Mouse (Mus musculus) liver, embryonic 11.5 days (tissue): Measurements from ENCODE around the gene Otulinl. TPM values are rescaled to one million over a fixed set of nuclear protein-coding genes. Genes with fewer than 3 reads are reported as not detected.
A peak's percentile ranks its signal among the peaks of the same experiment; 100 is the strongest.
"Not testable (repeated sequence)": the region's sequence is repeated elsewhere in the genome, so short reads cannot be mapped to it uniquely, and the experiment has no call there.

Experiments used
- ATAC-seq: fragments of 200-750 bp; cut with Nextera tagmentation; replicated peaks from 2 replicates; pipeline ENCODE4 v1.8.0; 2017; ENCODE audit warnings: moderate number of reproducible peaks, mild to moderate bottlenecking, moderate TSS enrichment, moderate library complexity; ENCODE audit not compliant: low FRiP score
- DNase-seq: peaks from one replicate; pipeline ENCODE4 v3.0.0-alpha.2; 2017; ENCODE audit warnings: low spot score
- H3K27ac ChIP-seq: fragments of 300-500 bp; sonication (generic); 2 replicates; pipeline ENCODE4 v1.5.1; 2014; ENCODE audit warnings: mild to moderate bottlenecking, low read depth, low read length, control low read depth
- H3K27me3 ChIP-seq: fragments of 300-500 bp; sonication (generic); replicated peaks from 2 replicates; pipeline ENCODE4 v1.6.1; 2014; ENCODE audit warnings: low read length, mixed read lengths; ENCODE audit not compliant: control insufficient read depth, insufficient read depth
- H3K36me3 ChIP-seq: fragments of 300-500 bp; sonication (generic); 2 replicates; pipeline ENCODE4 v1.6.1; 2014; ENCODE audit warnings: mild to moderate bottlenecking, low read length, moderate library complexity, mixed read lengths; ENCODE audit not compliant: control insufficient read depth, insufficient read depth
- H3K4me1 ChIP-seq: fragments of 300-500 bp; sonication (generic); replicated peaks from 2 replicates; pipeline ENCODE4 v1.6.1; 2014; ENCODE audit warnings: low read length, mixed read lengths; ENCODE audit not compliant: control insufficient read depth, insufficient read depth
- H3K4me2 ChIP-seq: fragments of 300-500 bp; sonication (generic); 2 replicates; pipeline ENCODE4 v1.6.1; 2014; ENCODE audit warnings: mild to moderate bottlenecking, control low read depth, moderate library complexity
- H3K4me3 ChIP-seq: fragments of 300-500 bp; sonication (generic); 2 replicates; pipeline ENCODE4 v1.5.1; 2014; ENCODE audit warnings: low read depth, low read length, control low read depth
- H3K9ac ChIP-seq: fragments of 300-500 bp; sonication (generic); 2 replicates; pipeline ENCODE4 v1.6.1; 2014; ENCODE audit warnings: low read depth, low read length, control low read depth
- H3K9me3 ChIP-seq: fragments of 300-500 bp; sonication (generic); 2 replicates; pipeline ENCODE4 v1.6.1; 2016; ENCODE audit warnings: low read length, inconsistent platforms, mixed read lengths; ENCODE audit not compliant: control insufficient read depth
- WGBS: fragments of 180-500 bp; shearing (Covaris S2); extraction: QIAGEN DNeasy Blood & Tissue Kit; methylation state at CpG from one replicate; pipeline ENCODE4 v1.1.7; 2014; 5-methylcytosine and 5-hydroxymethylcytosine counted together
- polyA plus RNA-seq: library from polyadenylated mRNA; unstranded; fragments of >200 nt; fragmentation: Nextera tagmentation; extraction: Ambion mirVana; gene quantifications from 2 replicates; pipeline ENCODE4 v1.2.1, GENCODE M21; 2014

Otulinl gene
- polyA plus RNA-seq, result 13.4 and 14.7 TPM in 2 replicates

DNA sequence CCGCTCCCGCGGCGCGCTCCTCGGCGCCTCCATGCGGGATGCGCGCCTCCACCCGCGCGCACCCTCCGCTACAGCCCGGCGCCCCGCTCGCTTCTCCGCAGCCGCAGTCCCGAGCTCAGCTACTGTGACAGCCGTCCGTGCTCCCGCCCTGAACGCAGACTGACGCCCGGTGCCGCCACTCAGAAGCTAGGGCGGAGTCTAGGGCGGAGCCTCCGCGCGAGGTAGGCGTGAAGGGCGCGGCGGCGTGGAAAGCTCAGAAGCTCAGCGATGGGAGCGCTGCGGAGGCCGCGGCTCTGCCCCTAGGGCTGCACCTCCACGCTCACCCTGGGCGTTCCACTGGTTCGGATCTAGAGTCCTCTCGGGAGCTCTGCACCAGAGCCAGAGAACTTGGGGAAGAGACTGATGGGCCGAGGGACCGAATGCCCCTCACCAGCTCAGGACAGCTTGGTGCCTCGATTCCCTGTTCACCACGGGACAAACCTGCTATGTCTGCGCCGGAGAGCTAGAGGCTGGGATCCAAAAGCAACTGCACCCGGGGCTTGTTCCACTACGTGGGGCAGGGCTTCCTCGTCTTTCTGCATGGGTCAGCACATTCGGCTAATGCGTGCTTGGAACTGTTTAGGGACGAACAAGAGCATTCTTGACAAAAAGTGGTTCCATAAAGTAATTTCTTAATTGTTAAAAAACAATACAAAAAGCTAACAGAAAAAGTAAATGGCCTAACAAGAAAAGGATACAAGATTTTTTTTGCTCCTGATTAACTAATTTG, at the start of gene Otulinl:
Gene Otulinl, minus strand, starts transcription at position 161 of the 769 bp plus-strand sequence.
- 2% methylated on average over 59 of the region's 59 CpGs for WGBS
- Histone ChIP-seq H3K36me3 (no peaks in the 10 kb centered on the region), H3K4me3 (peak within 1 kb of the TSS; percentile 70), H3K27me3 (0 out of 2 replicates have a peak, but pooled peaks cover 2% of the 10 kb centered on the region), H3K9me3 (no peaks in the 10 kb centered on the region), H3K4me2 (peak within 1 kb of the TSS; percentile 94), H3K9ac (peak within 1 kb of the TSS; percentile 63), H3K4me1 (peaks cover 8% of the 10 kb centered on the region; the same call in 1 of the 2 replicates), H3K27ac (no peak within 1 kb of the TSS)
- DNase-seq, result peak; percentile 87
- ATAC-seq, result peak; percentile 98

DNA sequence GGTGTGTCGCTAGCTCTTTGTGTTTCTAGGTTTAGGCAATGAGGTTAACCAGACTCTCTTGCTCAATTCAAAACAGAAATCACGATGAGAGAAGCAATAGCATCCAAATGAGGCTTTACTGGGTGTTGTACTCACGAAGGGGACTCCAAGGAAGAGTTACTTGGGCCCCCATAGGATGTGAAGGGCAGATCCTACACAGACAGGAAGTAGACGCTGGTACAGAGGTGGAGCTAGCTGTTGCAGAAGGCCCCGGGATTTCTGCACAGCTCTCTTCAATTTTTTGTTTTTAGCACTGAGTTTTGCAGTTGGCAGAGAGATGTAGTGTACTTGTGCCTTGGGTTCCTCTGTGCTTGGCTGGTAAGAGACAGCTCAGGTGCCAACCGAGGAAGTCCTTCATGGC, 44.8 kb upstream of the Otulinl start:
- 58% methylated on average over 6 of the region's 6 CpGs for WGBS
- DNase-seq (no peak), ATAC-seq (no peak)
- H3K4me2 ChIP-seq, result no peak overlapping the region
- no peak overlapping the region for H3K4me3 ChIP-seq
- no peaks in the 10 kb centered on the region for H3K36me3 ChIP-seq
- no peaks in the 10 kb centered on the region for H3K9me3 ChIP-seq
- peaks cover 14% of the 10 kb centered on the region for H3K4me1 ChIP-seq
- H3K9ac ChIP-seq, result no peak overlapping the region
- H3K27ac ChIP-seq, result no peak overlapping the region
- H3K27me3 ChIP-seq, result no peaks in the 10 kb centered on the region

DNA sequence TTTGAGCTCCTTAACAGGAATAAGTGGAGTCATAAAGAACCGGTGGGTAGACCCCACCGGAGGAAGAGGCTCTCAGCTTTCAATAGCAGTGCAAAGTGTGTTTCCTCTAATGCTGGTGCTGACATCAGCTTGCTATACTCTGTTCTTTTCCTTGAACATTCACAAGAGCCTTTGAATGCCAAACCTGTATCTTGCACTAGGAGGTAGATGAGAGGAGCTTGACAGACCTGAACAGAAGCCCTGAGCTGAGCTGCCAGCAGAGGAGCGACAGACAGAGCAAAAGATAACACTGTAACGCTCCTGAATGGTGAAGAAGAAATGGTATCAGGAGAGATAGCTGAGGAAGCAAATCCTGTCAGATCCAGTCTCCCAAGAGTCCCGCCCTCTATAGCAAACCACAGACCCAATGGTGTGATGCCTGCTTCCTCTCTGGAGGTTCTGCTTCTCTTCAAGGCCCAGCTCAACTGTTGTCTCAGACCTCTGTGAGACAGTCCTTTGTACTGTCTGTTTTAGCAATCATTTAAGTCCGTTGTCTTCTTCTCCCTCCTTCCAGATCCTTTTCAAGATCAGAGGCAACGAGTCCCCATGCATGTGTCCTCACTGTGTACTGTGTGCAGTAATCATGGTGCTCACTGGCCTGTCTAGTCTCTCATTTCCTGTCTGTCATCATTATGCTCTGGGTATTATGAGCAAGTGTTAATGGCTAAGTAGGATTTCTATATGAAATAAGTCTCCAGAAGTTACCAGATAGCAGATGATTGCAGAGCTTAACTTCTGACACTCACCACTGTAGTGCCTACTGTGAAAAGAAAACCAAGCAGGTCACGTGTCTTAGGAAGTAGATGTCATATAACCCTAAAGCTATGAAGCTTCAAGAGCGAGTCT, 43.7 kb upstream of the Otulinl start:
- peak overlapping the region; percentile 46 for H3K27ac ChIP-seq
- ATAC-seq, result peak; percentile 51

DNA sequence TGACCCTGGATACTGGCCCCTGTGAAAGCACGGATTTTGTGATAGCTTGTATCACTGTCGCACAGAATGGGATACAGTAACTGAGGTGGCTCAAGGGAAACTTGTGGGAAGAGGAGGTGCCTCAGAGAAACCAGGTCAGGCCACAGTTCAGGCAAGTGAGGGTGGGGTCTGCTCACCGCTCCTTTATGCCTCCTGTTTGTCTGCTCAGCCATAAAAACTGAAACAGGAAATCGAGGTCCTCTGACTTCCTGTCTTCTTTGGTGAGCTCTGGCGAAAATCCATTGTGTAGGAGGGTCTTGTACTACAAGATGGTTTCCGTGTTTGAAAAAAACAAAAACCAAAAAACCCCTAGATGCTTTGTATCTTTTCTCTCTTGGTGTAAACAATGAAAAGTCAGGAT, 42.9 kb upstream of the Otulinl start:
- H3K4me2 ChIP-seq, result peak overlapping the region; percentile 47
- DNase-seq (no peak), ATAC-seq (0 out of 2 replicates have a peak, but pooled peaks have one; percentile 39)
- peaks cover 14% of the 10 kb centered on the region for H3K4me1 ChIP-seq
- 36% methylated on average over 6 of the region's 6 CpGs for WGBS
- H3K27ac ChIP-seq, result peak overlapping the region; percentile 46; the same call in 1 of the 2 replicates
- H3K9me3 ChIP-seq, result no peaks in the 10 kb centered on the region
- no peaks in the 10 kb centered on the region for H3K36me3 ChIP-seq
- H3K27me3 ChIP-seq, result no peaks in the 10 kb centered on the region
- H3K4me3 ChIP-seq, result 0 out of 2 replicates have a peak overlapping the region, but pooled peaks have one; percentile 12
- no peak overlapping the region for H3K9ac ChIP-seq

More for the DNA sequence above, 43.7 kb upstream of the Otulinl start:
- Histone ChIP-seq H3K4me3 (no peak overlapping the region), H3K27me3 (no peaks in the 10 kb centered on the region), H3K9ac (no peak overlapping the region), H3K9me3 (no peaks in the 10 kb centered on the region), H3K4me2 (peak overlapping the region; percentile 47), H3K36me3 (no peaks in the 10 kb centered on the region), H3K4me1 (peaks cover 14% of the 10 kb centered on the region)
- 38% methylated on average over 9 of the region's 9 CpGs for WGBS
- DNase-seq, result no peak

DNA sequence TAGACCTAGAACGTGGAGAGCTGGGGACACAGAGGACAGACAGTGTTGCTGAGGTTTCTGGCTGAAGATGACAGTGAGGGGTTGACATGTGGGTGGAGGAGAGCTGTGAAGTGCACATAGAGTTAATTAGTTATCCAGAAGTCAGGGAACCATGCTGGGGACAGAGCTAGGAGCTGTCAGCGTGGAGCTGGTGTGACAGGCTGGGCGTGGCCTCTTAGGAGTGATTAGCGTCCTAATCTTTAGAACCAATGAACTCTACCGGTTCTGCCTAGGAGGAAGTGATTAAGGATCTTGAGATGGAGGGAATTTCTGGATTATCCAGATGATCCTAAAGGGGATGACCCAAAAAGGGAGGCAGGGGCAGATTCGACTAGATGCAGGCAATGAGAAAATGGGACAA, 42.4 kb upstream of the Otulinl start:
- Histone ChIP-seq H3K27me3 (no peaks in the 10 kb centered on the region), H3K9me3 (no peaks in the 10 kb centered on the region), H3K9ac (no peak overlapping the region), H3K36me3 (no peaks in the 10 kb centered on the region), H3K27ac (no peak overlapping the region), H3K4me1 (peaks cover 14% of the 10 kb centered on the region), H3K4me2 (peak overlapping the region; percentile 47), H3K4me3 (no peak overlapping the region)
- DNase-seq (no peak), ATAC-seq (no peak)
- 26% methylated on average over 6 of the region's 6 CpGs for WGBS

DNA sequence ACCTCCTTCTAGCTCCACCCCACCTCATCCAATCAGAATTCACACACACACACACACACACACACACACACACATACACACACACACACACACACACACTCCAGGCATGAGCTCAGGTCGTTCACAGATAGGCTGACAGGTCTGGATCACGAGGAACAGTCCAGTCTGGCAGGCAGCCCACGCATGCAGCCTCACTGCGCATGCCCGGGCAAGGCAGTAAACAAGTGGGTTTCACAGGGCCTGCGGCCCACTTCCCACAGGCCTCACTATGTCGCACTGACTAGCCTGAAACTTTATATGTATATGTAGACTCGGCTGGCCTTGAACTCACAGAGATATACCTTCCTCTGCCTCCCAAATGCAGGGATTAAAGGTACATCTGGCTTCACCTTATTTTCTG, 38.9 kb upstream of the Otulinl start:
- not testable (repeated sequence) for H3K4me2 ChIP-seq, H3K27me3 ChIP-seq, DNase-seq, H3K36me3 ChIP-seq, ATAC-seq, H3K9me3 ChIP-seq, H3K4me3 ChIP-seq, H3K9ac ChIP-seq, H3K27ac ChIP-seq
- H3K4me1 ChIP-seq, result peaks cover 14% of the 10 kb centered on the region
- 87% methylated on average over 8 of the region's 8 CpGs for WGBS

DNA sequence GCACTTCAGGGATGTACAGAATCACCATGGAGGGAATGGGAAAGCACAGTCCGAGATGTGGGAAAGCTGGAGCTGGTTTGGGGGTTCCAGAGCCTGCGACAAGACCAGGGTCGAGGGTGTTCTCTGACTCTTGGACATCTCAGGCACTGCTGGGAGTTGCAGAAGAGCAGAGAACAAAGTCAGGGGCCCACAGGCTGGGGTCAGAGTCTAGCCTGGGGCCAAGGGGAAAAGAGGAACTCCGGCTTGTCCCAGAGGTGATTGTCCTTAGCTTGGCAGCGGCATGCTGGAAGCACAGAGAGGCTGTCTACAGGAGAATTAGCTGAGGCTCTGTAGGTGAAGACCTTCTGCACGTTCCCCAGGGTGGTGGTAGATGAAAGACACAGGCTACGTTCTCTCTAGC, 37.3 kb upstream of the Otulinl start:
- Histone ChIP-seq H3K9me3 (no peaks in the 10 kb centered on the region), H3K9ac (no peak overlapping the region), H3K27me3 (no peaks in the 10 kb centered on the region), H3K27ac (no peak overlapping the region), H3K36me3 (no peaks in the 10 kb centered on the region), H3K4me3 (no peak overlapping the region), H3K4me1 (0 out of 2 replicates have a peak, but pooled peaks cover under 1% of the 10 kb centered on the region), H3K4me2 (no peak overlapping the region)
- no peak for DNase-seq
- no peak for ATAC-seq
- 65% methylated on average over 7 of the region's 7 CpGs for WGBS

DNA sequence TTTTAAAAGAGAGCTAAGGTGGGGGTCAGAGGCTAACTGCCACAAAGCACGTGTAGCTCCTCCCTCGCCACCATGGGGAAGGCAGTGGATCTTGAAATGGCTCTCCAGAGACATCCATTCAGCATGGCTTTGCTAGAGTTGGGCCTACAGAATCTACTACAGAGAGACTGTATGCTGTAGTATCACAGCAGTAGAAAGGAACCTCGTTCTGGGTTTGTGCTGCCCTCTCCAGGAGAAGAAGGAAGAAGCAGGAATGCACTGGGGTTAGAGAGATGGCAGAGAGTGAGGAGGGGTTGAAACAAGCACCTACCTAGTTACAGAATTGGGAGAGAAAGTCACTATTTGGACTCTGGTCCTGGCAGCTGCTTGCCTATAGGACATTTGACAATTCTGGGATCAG, 34.0 kb upstream of the Otulinl start:
- Histone ChIP-seq H3K4me1 (no peaks in the 10 kb centered on the region), H3K9me3 (no peaks in the 10 kb centered on the region), H3K4me2 (no peak overlapping the region), H3K36me3 (no peaks in the 10 kb centered on the region), H3K9ac (no peak overlapping the region), H3K4me3 (no peak overlapping the region), H3K27ac (no peak overlapping the region), H3K27me3 (no peaks in the 10 kb centered on the region)
- 20% methylated on average over 3 of the region's 3 CpGs for WGBS
- DNase-seq (no peak), ATAC-seq (no peak)
